10 mouse cellular contexts compared by ENCODE assay signal in the genomic region with DNA sequence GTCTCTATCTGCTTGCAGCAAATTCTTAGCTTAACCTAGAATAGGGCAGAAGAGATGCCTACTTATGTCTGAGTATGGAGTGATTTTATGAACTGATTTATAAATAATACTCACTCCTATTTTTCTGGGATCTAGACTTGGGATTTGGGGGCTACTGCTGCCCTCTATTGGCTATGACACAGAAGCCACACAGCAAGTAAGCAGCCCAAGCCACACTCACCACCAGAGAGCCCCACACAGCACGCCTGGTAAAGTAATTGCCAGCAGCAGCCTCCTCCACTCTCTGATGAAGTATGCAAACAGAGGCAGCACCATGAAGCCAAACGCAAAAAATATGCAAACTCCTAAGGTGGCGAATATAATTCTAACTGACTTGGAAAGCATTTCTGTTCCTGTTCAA. TPM values are rescaled to one million over a fixed set of nuclear protein-coding genes. Genes with fewer than 3 reads are reported as not detected.
DNase-seq lines count a peak whose midpoint lies in the region; ATAC-seq and TF ChIP-seq lines count a peak whose summit lies in the region.
"Had no signal": no experiment of that assay in that cellular context is flagged by ENCODE, and none has a peak within 500 bp of the region (broad histone marks: within the 10 kb centered on the region; RNA-seq: fewer than 3 reads in every experiment).

No protein-coding gene starts in this region.

- TF ChIP-seq EP300 in CH12.LX (IDR thresholded peaks at IDR 0.05; ENCODE audit: low read length): no peak

- no peak overlapping the region for H3K9ac ChIP-seq in limb, embryonic 11.5 days (ENCODE audit: low read length)
- no peak overlapping the region for H3K9ac ChIP-seq in CH12.LX (ENCODE audit: insufficient read depth, low read depth)
- H3K9ac ChIP-seq: embryonic facial prominence, embryonic 12.5 days; heart, embryonic 13.5 days had no signal

- no peak overlapping the region for H3K4me2 ChIP-seq in limb, embryonic 11.5 days (ENCODE audit: low read depth, severe bottlenecking)
- no peak overlapping the region for H3K4me2 ChIP-seq in CH12.LX (ENCODE audit: insufficient read depth, low read depth, poor library complexity, severe bottlenecking)
- H3K4me2 ChIP-seq: embryonic facial prominence, embryonic 12.5 days; heart, embryonic 13.5 days had no signal

- H3K9me3 ChIP-seq in limb, embryonic 11.5 days (ENCODE audit: control insufficient read depth, low read length): no peaks in the 10 kb centered on the region
- no peaks in the 10 kb centered on the region for H3K9me3 ChIP-seq in limb, embryonic 10.5 days (replicated peaks)
- H3K9me3 ChIP-seq in CH12.LX (replicated peaks; ENCODE audit: low read length): no peaks in the 10 kb centered on the region
- H3K9me3 ChIP-seq: embryonic facial prominence, embryonic 12.5 days; heart, embryonic 13.5 days had no signal

- H3K27me3 ChIP-seq in limb, embryonic 11.5 days (ENCODE audit: control insufficient read depth, insufficient read depth, low read length): no peaks in the 10 kb centered on the region
- H3K27me3 ChIP-seq in limb, embryonic 10.5 days (ENCODE audit: low read depth, poor library complexity, severe bottlenecking): no peaks in the 10 kb centered on the region
- H3K27me3 ChIP-seq in CH12.LX (replicated peaks) (no peaks in the 10 kb centered on the region), Patski (no peaks in the 10 kb centered on the region)
- no peaks in the 10 kb centered on the region for H3K27me3 ChIP-seq in cerebellum, adult 2 months (ENCODE audit: control insufficient read depth, insufficient read depth, low read length)
- H3K27me3 ChIP-seq: embryonic facial prominence, embryonic 12.5 days; heart, embryonic 13.5 days had no signal

- CTCF ChIA-PET in Patski (lab: Charles Lee): no interaction called here

- peak; percentile 20 for TF ChIP-seq RAD21 in CH12.LX (IDR thresholded peaks at IDR 0.05; ENCODE audit: low read depth, low read length)

- no peaks in the 10 kb centered on the region for H3K4me1 ChIP-seq in limb, embryonic 11.5 days (ENCODE audit: control insufficient read depth, insufficient read depth, low read length)
- H3K4me1 ChIP-seq in limb, embryonic 10.5 days: no peaks in the 10 kb centered on the region
- H3K4me1 ChIP-seq in CH12.LX (ENCODE audit: control insufficient read depth in 1 of 2, insufficient read depth in 2 of 2): peaks cover 0 to 15% of the 10 kb centered on the region in 2 experiments; a peak in 2 of 4 replicates
- H3K4me1 ChIP-seq in cerebellum, adult 2 months (ENCODE audit: control insufficient read depth, insufficient read depth, low read length): no peaks in the 10 kb centered on the region
- H3K4me1 ChIP-seq: embryonic facial prominence, embryonic 12.5 days had no signal

- 43% methylated on average over 3 of the region's 3 CpGs for WGBS in limb, embryonic 11.5 days
- 50% methylated on average over 3 of the region's 3 CpGs for WGBS in limb, embryonic 10.5 days
- WGBS in cerebellum, adult 2 months: 66% methylated on average over 3 of the region's 3 CpGs

- POLR2A ChIA-PET in Patski (lab: Charles Lee): no interaction called here

- no peak overlapping the region for H3K27ac ChIP-seq in limb, embryonic 11.5 days (replicated peaks; ENCODE audit: low read depth, low read length)
- no peak overlapping the region for H3K27ac ChIP-seq in limb, embryonic 10.5 days
- no peak overlapping the region for H3K27ac ChIP-seq in CH12.LX (ENCODE audit: insufficient read depth, low read depth)
- H3K27ac ChIP-seq in cerebellum, adult 2 months (ENCODE audit: insufficient read depth, low read length): no peak overlapping the region
- H3K27ac ChIP-seq: embryonic facial prominence, embryonic 12.5 days; heart, embryonic 13.5 days had no signal

- peak; percentile 40 for DNase-seq in limb, embryonic 11.5 days (ENCODE audit: low spot score)
- no peak for DNase-seq in limb, embryonic 10.5 days (ENCODE audit: low spot score)
- peak; percentile 40 for DNase-seq in CH12.LX (ENCODE audit: extremely low read depth)
- no peak for DNase-seq in Patski (ENCODE audit: low read depth, low spot score)
- DNase-seq in kidney, adult 9 months: peak; percentile 61
- DNase-seq in spleen, adult 12 weeks (ENCODE audit: low spot score): no peak
- no peak for DNase-seq in cerebellum, adult 2 months
- DNase-seq: adrenal gland, postnatal 25 days had no signal

- no peak overlapping the region for H3K4me3 ChIP-seq in limb, embryonic 11.5 days (ENCODE audit: low read depth, low read length)
- no peak overlapping the region for H3K4me3 ChIP-seq in limb, embryonic 10.5 days
- H3K4me3 ChIP-seq in CH12.LX (replicated peaks in 1 of 3; ENCODE audit: low read depth in 2 of 3, low read length in 2 of 3, poor library complexity in 1 of 3): no peak overlapping the region
- no peak overlapping the region for H3K4me3 ChIP-seq in cerebellum, adult 2 months (replicated peaks; ENCODE audit: insufficient read depth, low read depth, low read length)
- H3K4me3 ChIP-seq: embryonic facial prominence, embryonic 12.5 days; heart, embryonic 13.5 days had no signal

- TF ChIP-seq POLR2A in CH12.LX (IDR thresholded peaks at IDR 0.05; ENCODE audit: low read depth, low read length): no peak
- TF ChIP-seq POLR2A in cerebellum, adult 2 months (IDR thresholded peaks at IDR 0.05; ENCODE audit: borderline replicate concordance, insufficient read depth, low read length): no peak

- ATAC-seq in limb, embryonic 11.5 days (ENCODE audit: insufficient number of reproducible peaks, low FRiP score, low TSS enrichment, low read depth): no peak
- ATAC-seq in Patski: no peak

- dilution Hi-C loops in CH12.LX (cut with MboI; ENCODE audit: extremely low pct_ligation_motif_present, extremely low pct_unique_long_range_greater_than_20kb, low sequenced_read_pairs): no loop called here

- peak in 1 of 2 experiments; percentile 77; a peak in 2 of 4 replicates for TF ChIP-seq CTCF in CH12.LX (conservative IDR thresholded peaks at IDR 0.05 in 1 of 2, IDR thresholded peaks at IDR 0.05 in 1 of 2; ENCODE audit: low read depth in 2 of 2, low read length in 2 of 2)
- peak; percentile 68 for TF ChIP-seq CTCF in Patski (IDR thresholded peaks at IDR 0.05)
- no peak for TF ChIP-seq CTCF in cerebellum, adult 2 months (IDR thresholded peaks at IDR 0.05; ENCODE audit: borderline replicate concordance, insufficient read depth, low read depth, low read length)

- H3K36me3 ChIP-seq in limb, embryonic 11.5 days (ENCODE audit: control insufficient read depth, insufficient read depth, low read length): no peaks in the 10 kb centered on the region
- H3K36me3 ChIP-seq in limb, embryonic 10.5 days: no peaks in the 10 kb centered on the region
- no peaks in the 10 kb centered on the region for H3K36me3 ChIP-seq in CH12.LX (replicated peaks in 1 of 2; ENCODE audit: control insufficient read depth in 1 of 2, insufficient read depth in 1 of 2, low read length in 1 of 2)
- H3K36me3 ChIP-seq: embryonic facial prominence, embryonic 12.5 days; heart, embryonic 13.5 days had no signal

- H3K79me2 ChIP-seq in CH12.LX (replicated peaks; ENCODE audit: control insufficient read depth, extremely low read depth, insufficient read depth, poor library complexity, severe bottlenecking): no peaks in the 10 kb centered on the region

- in situ Hi-C loops in CH12.LX (cut with MboI; ENCODE audit: low pct_ligation_motif_present, low pct_unique_long_range_greater_than_20kb, low sequenced_read_pairs) (no loop called here), Patski (cut with MboI; ENCODE audit: low pct_unique_long_range_greater_than_20kb) (no loop called here)

TF ChIP-seq in CH12.LX, 34 proteins besides CTCF, POLR2A, EP300 and RAD21:
- TF ChIP-seq CHD1 (IDR thresholded peaks at IDR 0.05; ENCODE audit: low read depth, low read length) (no peak), MYC (IDR thresholded peaks at IDR 0.05; ENCODE audit: low read depth, low read length) (no peak), KAT2A (IDR thresholded peaks at IDR 0.05; ENCODE audit: insufficient replicate concordance, low read length) (no peak), ELF1 (IDR thresholded peaks at IDR 0.05; ENCODE audit: low read depth, low read length) (no peak), UBTF (IDR thresholded peaks at IDR 0.05; ENCODE audit: low read depth, low read length) (no peak), IRF4 (IDR thresholded peaks at IDR 0.05; ENCODE audit: low read depth, low read length) (no peak), ZMIZ1 (IDR thresholded peaks at IDR 0.05; ENCODE audit: low read depth, low read length) (no peak), TBP (conservative IDR thresholded peaks at IDR 0.05; ENCODE audit: low read depth, low read length) (no peak), SMC3 (IDR thresholded peaks at IDR 0.05; ENCODE audit: low read depth, low read length) (peak; percentile 37; the same call in 1 of the 2 replicates)

RNA-seq across cellular contexts. Expression of gene Slc22a21, which starts 21.1 kb away (rescaled TPM):
- polyA plus RNA-seq in limb, embryonic 11.5 days (2014; fragmentation: Nextera tagmentation; extraction: Ambion mirVana): 2.6 and 2.9 TPM in 2 replicates
- 2.4 and 2.8 TPM in 2 replicates for polyA plus RNA-seq in limb, embryonic 10.5 days (2016; fragmentation: Nextera tagmentation; extraction: Ambion mirVana)
- total RNA-seq in CH12.LX (2012; rRNA removed) (not detected in 2 replicates), CH12.LX (2014; rRNA removed) (not detected in 2 replicates)
- polyA plus RNA-seq in CH12.LX (2012; ENCODE audit: insufficient read length, low read depth) (not detected in 2 replicates), Patski (2021) (3.4 TPM)
- polyA plus RNA-seq in cerebellum, adult 2 months (2012; rRNA removed): 2.4 and 2.7 TPM in 2 replicates

Comparison
In these comparisons a context has a peak if more than half of its experiments do, and no peak if none do; other contexts are left out.
1. DNase-seq: peak in limb, embryonic 11.5 days (single experiment), CH12.LX (single experiment) and kidney, adult 9 months (single experiment); none in limb, embryonic 10.5 days (single experiment), Patski (single experiment), spleen, adult 12 weeks (single experiment) and cerebellum, adult 2 months (0 of 2).